Mouse (Mus musculus) Patski (cell line): ENCODE results near the gene Reln. TPM values are rescaled to one million over a fixed set of nuclear protein-coding genes. Genes with fewer than 3 reads are reported as not detected.
A peak's percentile ranks its signal among the peaks of the same experiment; 100 is the strongest.

Source experiments
- ATAC-seq: fragments of 100-300 bp; one replicate; pipeline ENCODE4 v1.8.0; 2021
- CTCF ChIA-PET: fragments of 350-600 bp; sonication (Branson Sonifier 250); formaldehyde crosslinking; loops from one replicate; lab custom pipeline; 2022; ENCODE audit warnings: inconsistent platforms; lab: Charles Lee
- POLR2A ChIA-PET: fragments of 350-600 bp; sonication (Branson Sonifier 250); formaldehyde crosslinking; loops from one replicate; lab custom pipeline; 2022; ENCODE audit warnings: antibody characterized with exemption, inconsistent platforms; lab: Charles Lee
- DNase-seq: peaks from one replicate; pipeline ENCODE4 v3.0.0-alpha.2; 2011; ENCODE audit warnings: low read depth, low spot score
- H3K27me3 ChIP-seq: fragments of 371-371 bp; one replicate; pipeline ENCODE4 v1.5.1; 2021
- CTCF ChIP-seq: fragments of 100-300 bp; IDR thresholded peaks from one replicate; pipeline ENCODE4 v1.5.1; 2021
- in situ Hi-C: fragments of 300-500 bp; cut with MboI; formaldehyde crosslinking; loops from 3 replicates; pipeline ENCODE4 v1.11.1; 2018; ENCODE audit warnings: low pct_unique_long_range_greater_than_20kb, mixed read lengths
- polyA plus RNA-seq: library from polyadenylated mRNA; unstranded; gene quantifications from one replicate; pipeline ENCODE4 v1.2.3, GENCODE M21; 2021

The Reln gene
- polyA plus RNA-seq, 1 experiment from 2014 or later: not detected

DNA sequence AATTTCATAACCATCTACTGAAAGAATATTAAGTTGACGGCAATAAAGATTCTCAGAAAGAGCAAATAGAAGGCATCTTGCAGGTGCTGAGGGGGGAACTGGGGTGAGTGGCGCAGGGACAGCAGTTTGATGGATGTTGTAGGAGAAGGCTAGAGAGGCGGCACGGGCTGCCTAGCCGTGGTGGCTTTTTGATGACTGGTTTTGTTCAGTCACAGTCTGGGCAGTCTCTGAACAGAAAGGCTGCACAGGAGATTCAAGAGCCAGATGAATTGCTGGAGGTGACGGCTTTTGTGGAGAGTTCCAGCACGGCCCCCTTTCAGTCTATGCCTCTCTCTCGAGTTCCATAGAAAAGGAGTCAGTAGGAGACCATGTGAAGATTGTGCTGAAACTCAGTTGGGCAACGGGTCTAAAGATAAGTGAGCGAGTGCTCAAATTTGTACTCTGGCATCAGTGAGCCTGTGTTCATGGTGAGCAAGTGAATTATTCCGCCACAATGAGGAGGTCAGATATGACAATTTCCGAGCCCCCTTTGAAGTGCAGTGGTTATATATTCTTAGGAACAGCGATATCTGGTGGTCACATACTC, 409.6 kb downstream of the Reln start:
- TF ChIP-seq CTCF: no peak
- in situ Hi-C loops: no loop called here
- ChIA-PET CTCF (no interaction called here), POLR2A (no interaction called here)
- peaks cover 24% of the 10 kb centered on the region for H3K27me3 ChIP-seq
- ATAC-seq: no peak
- DNase-seq: no peak

GRCm38 (mm10) chr5:21934173-21934698, 410.3 kb downstream of the Reln start:
- in situ Hi-C loops: no loop called here
- DNase-seq (no peak), ATAC-seq (no peak)
- peaks cover 28% of the 10 kb centered on the region for H3K27me3 ChIP-seq
- CTCF ChIA-PET: no interaction called here
- TF ChIP-seq CTCF: no peak
- POLR2A ChIA-PET: no interaction called here

DNA sequence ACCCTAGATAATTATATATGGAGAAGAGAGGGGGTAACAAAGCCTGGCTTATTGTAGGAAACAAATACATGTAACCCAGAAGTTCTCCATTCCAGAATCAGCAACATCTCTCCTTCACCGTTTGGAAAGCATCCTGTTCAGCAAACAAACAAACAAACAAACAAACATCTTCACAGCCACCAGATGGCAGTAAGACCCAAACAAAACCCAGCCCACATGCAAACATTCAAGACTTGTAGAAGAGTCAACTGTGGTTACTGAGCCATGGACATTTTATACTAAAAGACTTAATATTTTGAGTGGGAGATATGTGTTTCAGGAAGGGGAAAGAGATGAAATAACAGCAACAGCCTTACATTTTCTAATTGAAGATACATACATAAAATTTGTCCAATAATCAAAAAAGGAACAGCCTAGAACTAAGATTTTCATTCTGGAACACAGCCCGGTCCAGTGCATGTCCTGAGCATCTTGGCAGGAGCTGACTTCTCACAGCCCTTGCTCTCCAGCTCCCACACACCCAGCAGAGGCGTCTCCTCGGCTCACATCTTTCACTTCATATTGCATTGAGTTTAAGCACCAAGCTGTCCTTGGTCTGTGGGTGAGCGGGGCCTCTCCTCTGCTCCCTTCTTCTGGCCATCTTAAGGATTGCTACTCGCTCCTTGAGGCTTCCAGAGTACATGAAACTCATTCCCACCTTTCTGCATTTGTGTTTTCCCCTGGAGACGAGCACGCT, 411.0 kb downstream of the Reln start:
- ChIA-PET CTCF (no interaction called here), POLR2A (no interaction called here)
- ATAC-seq: no peak
- peak; percentile 14 for TF ChIP-seq CTCF
- DNase-seq: no peak
- H3K27me3 ChIP-seq: peaks cover 32% of the 10 kb centered on the region
- in situ Hi-C loops: no loop called here

DNA sequence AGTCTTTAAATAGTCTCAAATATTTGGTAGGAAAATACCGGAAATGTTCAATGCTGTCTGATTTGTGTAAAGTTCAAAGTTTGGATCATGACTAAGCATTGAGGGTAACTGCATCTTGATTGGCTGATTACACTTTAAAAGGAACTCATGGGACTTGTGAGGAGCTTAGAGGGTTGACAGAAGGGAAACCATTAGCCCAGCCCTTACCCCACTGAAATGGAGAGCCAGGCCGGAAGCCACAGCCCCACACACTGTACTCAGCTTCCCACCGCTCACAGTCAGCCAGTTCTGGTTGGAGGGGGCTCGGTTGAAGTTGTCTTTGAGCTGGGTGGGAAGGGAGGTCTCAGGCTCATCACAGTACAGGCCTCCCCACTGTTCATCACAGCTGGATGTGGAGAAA, 413.4 kb downstream of the Reln start:
- in situ Hi-C loops: no loop called here
- ATAC-seq: no peak
- H3K27me3 ChIP-seq: peaks cover 38% of the 10 kb centered on the region
- DNase-seq: no peak
- POLR2A ChIA-PET: no interaction called here
- CTCF ChIA-PET: no interaction called here
- no peak for TF ChIP-seq CTCF

- in situ Hi-C loops: no loop called here
- no peak for TF ChIP-seq CTCF
- DNase-seq: no peak
- peaks cover 3% of the 10 kb centered on the region for H3K27me3 ChIP-seq
- CTCF ChIA-PET: interaction anchor here (0.8 kb wide), 1 partner anchor 10 kb away, joined by 3 read pairs; no protein-coding TSS in a partner anchor
- POLR2A ChIA-PET: no interaction called here
- ATAC-seq: no peak
Measured at GRCm38 (mm10) chr5:21920310-21920709, 424.2 kb downstream of the Reln start.

DNA sequence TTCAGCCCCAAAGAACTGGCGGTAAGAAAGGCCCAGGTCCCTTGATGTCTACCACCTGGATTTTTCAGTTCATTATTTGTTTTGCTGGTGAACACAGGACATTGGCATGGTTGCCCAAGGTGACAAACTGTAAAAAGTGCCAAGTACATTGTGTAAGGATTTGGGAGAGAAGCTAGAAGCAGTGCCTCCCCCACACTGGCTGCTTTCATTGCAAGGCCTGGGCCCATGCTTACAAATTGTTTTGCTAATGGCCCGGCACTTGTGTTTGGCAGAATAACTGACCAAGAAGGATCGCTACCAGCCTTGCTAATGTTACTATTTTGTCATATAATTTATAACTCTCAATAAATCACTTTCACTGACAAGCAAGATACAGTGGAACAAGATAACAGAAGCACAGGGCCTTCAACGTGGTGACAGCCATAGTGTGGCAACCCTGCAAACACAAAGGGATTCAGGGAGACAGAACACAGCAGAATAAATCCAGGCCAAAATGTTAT, 425.2 kb downstream of the Reln start:
- in situ Hi-C loops: no loop called here
- peaks cover 3% of the 10 kb centered on the region for H3K27me3 ChIP-seq
- ChIA-PET CTCF (no interaction called here), POLR2A (no interaction called here)
- DNase-seq: no peak
- ATAC-seq: no peak
- TF ChIP-seq CTCF: no peak

DNA sequence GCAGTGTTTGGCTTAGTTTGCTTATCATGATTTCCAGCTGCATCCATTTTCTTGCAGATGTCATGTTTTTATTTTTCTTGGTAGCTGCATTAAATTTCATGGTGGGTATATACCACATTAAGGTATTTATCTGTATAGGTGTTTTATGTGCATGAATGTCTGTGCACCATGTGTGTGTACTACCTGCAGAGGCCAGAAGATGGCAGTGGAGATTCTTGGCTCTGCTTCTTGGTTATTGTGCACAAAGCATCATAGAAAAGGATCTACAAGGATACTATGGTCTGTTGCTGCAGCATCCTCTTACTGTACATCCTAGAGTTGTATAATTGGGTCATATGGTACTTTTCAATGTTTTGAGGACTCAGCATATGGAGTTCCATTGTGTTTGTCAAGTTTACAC, 428.5 kb downstream of the Reln start:
- ChIA-PET POLR2A (no interaction called here), CTCF (no interaction called here)
- peak; percentile 50 for TF ChIP-seq CTCF
- in situ Hi-C loops: no loop called here
- DNase-seq (no peak), ATAC-seq (no peak)
- peaks cover 13% of the 10 kb centered on the region for H3K27me3 ChIP-seq

DNA sequence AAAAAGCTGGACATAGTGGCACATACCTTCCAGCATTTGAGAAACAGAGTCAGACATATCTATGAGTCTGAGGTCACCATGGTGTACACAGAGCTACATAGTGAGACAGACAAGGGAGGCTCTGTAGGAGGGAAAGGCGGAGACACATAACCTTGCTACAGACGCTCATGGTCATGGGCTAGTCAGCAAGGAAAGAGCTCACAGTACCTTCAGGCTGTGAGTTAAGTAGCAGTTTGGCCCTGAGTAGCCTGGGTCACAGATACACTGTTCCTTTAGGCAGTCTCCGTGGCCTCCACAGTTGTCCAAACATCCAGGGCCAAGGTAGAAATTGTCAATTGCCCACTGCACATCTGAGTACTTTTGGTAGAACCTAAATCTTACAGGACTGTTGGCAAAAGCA, 429.7 kb downstream of the Reln start:
- ATAC-seq: no peak
- CTCF ChIA-PET: no interaction called here
- POLR2A ChIA-PET: no interaction called here
- in situ Hi-C loops: no loop called here
- no peak for TF ChIP-seq CTCF
- peaks cover 10% of the 10 kb centered on the region for H3K27me3 ChIP-seq
- no peak for DNase-seq

GRCm38 (mm10) chr5:21912835-21913530, 431.5 kb downstream of the Reln start:
- H3K27me3 ChIP-seq: peaks cover 13% of the 10 kb centered on the region
- no peak for TF ChIP-seq CTCF
- CTCF ChIA-PET: no interaction called here
- no peak for ATAC-seq
- in situ Hi-C loops: no loop called here
- no peak for DNase-seq
- POLR2A ChIA-PET: no interaction called here

GRCm38 (mm10) chr5:21910726-21911125, 433.8 kb downstream of the Reln start:
- peaks cover 13% of the 10 kb centered on the region for H3K27me3 ChIP-seq
- DNase-seq (no peak), ATAC-seq (no peak)
- in situ Hi-C loops: no loop called here
- POLR2A ChIA-PET: no interaction called here
- no peak for TF ChIP-seq CTCF
- CTCF ChIA-PET: interaction anchor here (1.5 kb wide), 1 partner anchor 9 kb away, joined by 3 read pairs; no protein-coding TSS in a partner anchor
